Mouse (Mus musculus) forebrain, embryonic 12.5 days (tissue): ENCODE data around the gene Ube2i. TPM values are rescaled to one million over a fixed set of nuclear protein-coding genes. Genes with fewer than 3 reads are reported as not detected.

Experiments used
- ATAC-seq: fragments of 200-750 bp; cut with Nextera tagmentation; 2 replicates; pipeline ENCODE4 v1.8.0; 2017; ENCODE audit warnings: moderate TSS enrichment; ENCODE audit not compliant: low FRiP score
- H3K27ac ChIP-seq: fragments of 300-500 bp; sonication (generic); 2 replicates; pipeline ENCODE4 v1.5.1; 2016; ENCODE audit warnings: mild to moderate bottlenecking
- H3K27me3 ChIP-seq: fragments of 300-500 bp; sonication (generic); 2 replicates; pipeline ENCODE4 v1.6.1; 2016; ENCODE audit warnings: mild to moderate bottlenecking
- H3K36me3 ChIP-seq: fragments of 300-500 bp; sonication (generic); replicated peaks from 2 replicates; pipeline ENCODE4 v1.6.1; 2016; ENCODE audit warnings: mild to moderate bottlenecking
- H3K4me1 ChIP-seq: fragments of 300-500 bp; sonication (generic); 2 replicates; pipeline ENCODE4 v1.6.1; 2016
- H3K4me2 ChIP-seq: fragments of 300-500 bp; sonication (generic); 2 replicates; pipeline ENCODE4 v1.6.1; 2016; ENCODE audit warnings: mild to moderate bottlenecking, moderate library complexity
- H3K4me3 ChIP-seq: fragments of 300-500 bp; sonication (generic); replicated peaks from 2 replicates; pipeline ENCODE4 v1.5.1; 2016; ENCODE audit warnings: mild to moderate bottlenecking
- H3K9ac ChIP-seq: fragments of 300-500 bp; sonication (generic); 2 replicates; pipeline ENCODE4 v1.6.1; 2016; ENCODE audit warnings: mild to moderate bottlenecking
- H3K9me3 ChIP-seq: fragments of 300-500 bp; sonication (generic); 2 replicates; pipeline ENCODE4 v1.6.1; 2016
- WGBS: fragments of 180-500 bp; shearing (Covaris S2); methylation state at CpG from one replicate; pipeline ENCODE4 v1.1.7; 2016; 5-methylcytosine and 5-hydroxymethylcytosine counted together
- polyA plus RNA-seq: library from polyadenylated mRNA; unstranded; fragments of >200 nt; fragmentation: Nextera tagmentation; extraction: Ambion mirVana; gene quantifications from 2 replicates; pipeline ENCODE4 v1.2.1, GENCODE M21; 2016

The Ube2i gene
- polyA plus RNA-seq, 1 experiment from 2014 or later = 849 TPM

- no peaks in the 10 kb centered on the region; the same call in 1 of the 2 replicates for H3K27me3 ChIP-seq
- peak overlapping the region; percentile 99 for H3K9ac ChIP-seq
- H3K4me2 ChIP-seq = peak overlapping the region; percentile 99
- peaks cover 39% of the 10 kb centered on the region for H3K4me1 ChIP-seq
- peak overlapping the region; percentile 97 for H3K4me3 ChIP-seq
- H3K9me3 ChIP-seq = no peaks in the 10 kb centered on the region
- under 1% methylated on average over 43 of the region's 45 CpGs for WGBS
- H3K27ac ChIP-seq = peak overlapping the region; percentile 97
- peaks cover 15% of the 10 kb centered on the region for H3K36me3 ChIP-seq
- ATAC-seq = peak; percentile 92
Measured at GRCm38 (mm10) chr17:25273706-25274501, 518 bp downstream of the Ube2i start.

GRCm38 (mm10) chr17:25272951-25273705 is 1.3 kb downstream of the Ube2i start:
- under 1% methylated on average over 85 of the region's 92 CpGs for WGBS
- H3K36me3 ChIP-seq = peaks cover 22% of the 10 kb centered on the region
- peak; percentile 93 for ATAC-seq
- peak overlapping the region; percentile 97 for H3K27ac ChIP-seq
- H3K4me3 ChIP-seq = peak overlapping the region; percentile 97
- peaks cover 39% of the 10 kb centered on the region for H3K4me1 ChIP-seq
- H3K27me3 ChIP-seq = no peaks in the 10 kb centered on the region
- H3K4me2 ChIP-seq = peak overlapping the region; percentile 99
- H3K9me3 ChIP-seq = no peaks in the 10 kb centered on the region
- H3K9ac ChIP-seq = peak overlapping the region; percentile 99

- Histone ChIP-seq H3K9me3 (no peaks in the 10 kb centered on the region), H3K4me2 (peak overlapping the region; percentile 99), H3K27me3 (no peaks in the 10 kb centered on the region), H3K27ac (peak overlapping the region; percentile 97), H3K9ac (peak overlapping the region; percentile 99), H3K4me3 (peak overlapping the region; percentile 97), H3K36me3 (peaks cover 31% of the 10 kb centered on the region), H3K4me1 (peaks cover 39% of the 10 kb centered on the region)
- no peak for ATAC-seq
- 1% methylated on average over 10 of the region's 10 CpGs for WGBS
Measured at GRCm38 (mm10) chr17:25272326-25272725, 2.1 kb downstream of the Ube2i start.

- no peaks in the 10 kb centered on the region for H3K27me3 ChIP-seq
- WGBS = 91% methylated on average over 2 of the region's 2 CpGs
- no peak for ATAC-seq
- peaks cover 39% of the 10 kb centered on the region for H3K4me1 ChIP-seq
- peak overlapping the region; percentile 97 for H3K4me3 ChIP-seq
- peak overlapping the region; percentile 99 for H3K4me2 ChIP-seq
- H3K27ac ChIP-seq = no peak overlapping the region
- H3K36me3 ChIP-seq = peaks cover 45% of the 10 kb centered on the region
- H3K9ac ChIP-seq = peak overlapping the region; percentile 21; the same call in 1 of the 2 replicates
- no peaks in the 10 kb centered on the region for H3K9me3 ChIP-seq
Measured at GRCm38 (mm10) chr17:25270795-25271335, 3.6 kb downstream of the Ube2i start.

- Histone ChIP-seq H3K27ac (no peak overlapping the region), H3K9me3 (no peaks in the 10 kb centered on the region), H3K4me1 (peaks cover 3% of the 10 kb centered on the region), H3K9ac (no peak overlapping the region), H3K4me2 (no peak overlapping the region), H3K4me3 (no peak overlapping the region), H3K36me3 (peaks cover 83% of the 10 kb centered on the region), H3K27me3 (no peaks in the 10 kb centered on the region)
- 81% methylated on average over 3 of the region's 3 CpGs for WGBS
- no peak for ATAC-seq
Measured at GRCm38 (mm10) chr17:25264453-25264852, 10.0 kb downstream of the Ube2i start.

GRCm38 (mm10) chr17:25257804-25258261 is 16.6 kb downstream of the Ube2i start:
- Histone ChIP-seq H3K4me3 (no peak overlapping the region), H3K36me3 (peaks cover 29% of the 10 kb centered on the region), H3K9me3 (no peaks in the 10 kb centered on the region), H3K27ac (no peak overlapping the region), H3K4me2 (no peak overlapping the region), H3K27me3 (peaks cover 39% of the 10 kb centered on the region), H3K9ac (no peak overlapping the region), H3K4me1 (peaks cover 40% of the 10 kb centered on the region)
- 66% methylated on average over 6 of the region's 6 CpGs for WGBS
- ATAC-seq = no peak

- 3% methylated on average over 34 of the region's 35 CpGs for WGBS
- H3K4me1 ChIP-seq = peaks cover 52% of the 10 kb centered on the region
- H3K4me2 ChIP-seq = peak within 1 kb of the TSS; percentile 61
- H3K27ac ChIP-seq = no peak within 1 kb of the TSS
- peak; percentile 53 for ATAC-seq
- peaks cover 23% of the 10 kb centered on the region for H3K36me3 ChIP-seq
- H3K4me3 ChIP-seq = peak within 1 kb of the TSS; percentile 35
- H3K9me3 ChIP-seq = no peaks in the 10 kb centered on the region
- H3K9ac ChIP-seq = peak within 1 kb of the TSS; percentile 29
- peaks cover 44% of the 10 kb centered on the region for H3K27me3 ChIP-seq
Measured at GRCm38 (mm10) chr17:25256140-25256754, 18.2 kb downstream of the Ube2i start, which contains the start of gene Baiap3. Gene Baiap3, minus strand, starts transcription at chr17:25256364.

GRCm38 (mm10) chr17:25255110-25255509 is 19.3 kb downstream of the Ube2i start:
- Histone ChIP-seq H3K4me2 (no peak overlapping the region), H3K27ac (no peak overlapping the region), H3K27me3 (peaks cover 44% of the 10 kb centered on the region), H3K36me3 (peaks cover 18% of the 10 kb centered on the region), H3K9me3 (no peaks in the 10 kb centered on the region), H3K4me1 (peaks cover 52% of the 10 kb centered on the region), H3K4me3 (no peak overlapping the region), H3K9ac (0 out of 2 replicates have a peak overlapping the region, but pooled peaks have one; percentile 29)
- ATAC-seq = no peak
- 70% methylated on average over 2 of the region's 2 CpGs for WGBS

GRCm38 (mm10) chr17:25253760-25254159 is 20.7 kb downstream of the Ube2i start:
- peaks cover 44% of the 10 kb centered on the region for H3K27me3 ChIP-seq
- peaks cover 52% of the 10 kb centered on the region for H3K4me1 ChIP-seq
- H3K36me3 ChIP-seq = 0 out of 2 replicates have a peak, but pooled peaks cover 8% of the 10 kb centered on the region
- 22% methylated on average over 10 of the region's 10 CpGs for WGBS
- ATAC-seq = no peak
- H3K4me3 ChIP-seq = 0 out of 2 replicates have a peak overlapping the region, but pooled peaks have one; percentile 2
- H3K9me3 ChIP-seq = no peaks in the 10 kb centered on the region
- H3K27ac ChIP-seq = 0 out of 2 replicates have a peak overlapping the region, but pooled peaks have one; percentile 26
- peak overlapping the region; percentile 29 for H3K4me2 ChIP-seq
- H3K9ac ChIP-seq = 0 out of 2 replicates have a peak overlapping the region, but pooled peaks have one; percentile 25

- H3K36me3 ChIP-seq = no peaks in the 10 kb centered on the region
- H3K4me1 ChIP-seq = peaks cover 48% of the 10 kb centered on the region
- no peak overlapping the region; the same call in 1 of the 2 replicates for H3K4me2 ChIP-seq
- H3K4me3 ChIP-seq = no peak overlapping the region
- 40% methylated on average over 3 of the region's 3 CpGs for WGBS
- H3K27ac ChIP-seq = peak overlapping the region; percentile 21; the same call in 1 of the 2 replicates
- ATAC-seq = peak; percentile 71
- peaks cover 44% of the 10 kb centered on the region for H3K27me3 ChIP-seq
- no peak overlapping the region for H3K9ac ChIP-seq
- no peaks in the 10 kb centered on the region for H3K9me3 ChIP-seq
Measured at GRCm38 (mm10) chr17:25252643-25253042, 21.8 kb downstream of the Ube2i start.

GRCm38 (mm10) chr17:25250181-25250835 is 24.1 kb downstream of the Ube2i start:
- Histone ChIP-seq H3K27ac (no peak overlapping the region), H3K9me3 (no peaks in the 10 kb centered on the region), H3K27me3 (peaks cover 28% of the 10 kb centered on the region), H3K4me1 (peaks cover 34% of the 10 kb centered on the region), H3K36me3 (peaks cover 4% of the 10 kb centered on the region; the same call in 1 of the 2 replicates), H3K4me2 (no peak overlapping the region), H3K4me3 (no peak overlapping the region), H3K9ac (no peak overlapping the region)
- no peak for ATAC-seq
- 81% methylated on average over 8 of the region's 8 CpGs for WGBS
